Mouse (Mus musculus) brain, embryonic 14.5 days (tissue): ENCODE data around the gene Prcd. TPM values are rescaled to one million over a fixed set of nuclear protein-coding genes. Genes with fewer than 3 reads are reported as not detected.

Experiments
- DNase-seq: peaks from one replicate; pipeline ENCODE4 v3.0.0-alpha.2; 2011; ENCODE audit warnings: low read depth
- CTCF ChIP-seq: fragments of 200-500 bp; IDR thresholded peaks from 2 replicates; pipeline ENCODE4 v1.5.1; 2012; ENCODE audit warnings: inconsistent platforms, mild to moderate bottlenecking, moderate library complexity, borderline replicate concordance; ENCODE audit not compliant: insufficient read depth, insufficient read length; ENCODE audit errors: extremely low read depth
- POLR2A ChIP-seq: fragments of 200-500 bp; IDR thresholded peaks from 2 replicates; pipeline ENCODE4 v1.6.1; 2012; ENCODE audit warnings: mild to moderate bottlenecking, inconsistent platforms, borderline replicate concordance; ENCODE audit not compliant: poor library complexity, insufficient read depth, insufficient read length, severe bottlenecking; ENCODE audit errors: extremely low read depth
- polyA plus RNA-seq: library from polyadenylated mRNA; depleted of rRNA; stranded (reverse); fragments of >200 nt; gene quantifications from 2 replicates; pipeline ENCODE4 v1.2.3, GENCODE M21; 2012

Gene Prcd
- polyA plus RNA-seq, 1 experiment, result 1.4 TPM

- no peak for TF ChIP-seq CTCF
- no peak for TF ChIP-seq POLR2A
- no peak for DNase-seq
Measured at GRCm38 (mm10) chr11:116619156-116619555, 34.2 kb upstream of the Prcd start.

GRCm38 (mm10) chr11:116619561-116619960 lies 33.8 kb upstream of the Prcd start:
- TF ChIP-seq CTCF (no peak), POLR2A (no peak)
- no peak for DNase-seq

- TF ChIP-seq CTCF (no peak), POLR2A (no peak)
- DNase-seq, result no peak
Measured at GRCm38 (mm10) chr11:116620073-116620472, 33.3 kb upstream of the Prcd start.

- DNase-seq, result no peak
- TF ChIP-seq POLR2A (no peak), CTCF (no peak)
Measured at GRCm38 (mm10) chr11:116620559-116621253, 32.6 kb upstream of the Prcd start.

GRCm38 (mm10) chr11:116621258-116621704 lies 32.1 kb upstream of the Prcd start:
- peak; percentile 68 for DNase-seq

GRCm38 (mm10) chr11:116623281-116624124 lies 29.8 kb upstream of the Prcd start:
- TF ChIP-seq POLR2A (no peak), CTCF (no peak)
- no peak for DNase-seq

More at GRCm38 (mm10) chr11:116621258-116621704, 32.1 kb upstream of the Prcd start:
- no peak for TF ChIP-seq POLR2A
- no peak for TF ChIP-seq CTCF

GRCm38 (mm10) chr11:116624131-116624832 lies 29.1 kb upstream of the Prcd start:
- no peak for TF ChIP-seq CTCF
- no peak for TF ChIP-seq POLR2A
- peak; percentile 65 for DNase-seq

GRCm38 (mm10) chr11:116625081-116626000 lies 28.0 kb upstream of the Prcd start:
- TF ChIP-seq POLR2A (no peak), CTCF (peak; percentile 68)
- no peak for DNase-seq

- no peak for TF ChIP-seq POLR2A
- TF ChIP-seq CTCF, result no peak
- DNase-seq, result no peak
Measured at GRCm38 (mm10) chr11:116626299-116627071, 26.8 kb upstream of the Prcd start, which contains the start of gene Rhbdf2. TSS of gene Rhbdf2 (minus strand) at chr11:116627019.
